Mouse (Mus musculus) spleen, adult 18-20 months (tissue): ENCODE measurements at regions not wholly inside any gene's neighbourhood (a gene's known extent, or its start where the extent isn't known, plus 50 kb on each side); places are given as distances from the start of the nearest gene placed in this dataset.
"Not testable (repeated sequence)": the region's sequence is repeated elsewhere in the genome, so short reads cannot be mapped to it uniquely, and the experiment has no call there.

Experiments
- DNase-seq, 2 experiments: peaks; one replicate each; pipeline ENCODE4 v3.0.0; 2022; ENCODE audit warnings: mixed read lengths in 2 of 2

DNA sequence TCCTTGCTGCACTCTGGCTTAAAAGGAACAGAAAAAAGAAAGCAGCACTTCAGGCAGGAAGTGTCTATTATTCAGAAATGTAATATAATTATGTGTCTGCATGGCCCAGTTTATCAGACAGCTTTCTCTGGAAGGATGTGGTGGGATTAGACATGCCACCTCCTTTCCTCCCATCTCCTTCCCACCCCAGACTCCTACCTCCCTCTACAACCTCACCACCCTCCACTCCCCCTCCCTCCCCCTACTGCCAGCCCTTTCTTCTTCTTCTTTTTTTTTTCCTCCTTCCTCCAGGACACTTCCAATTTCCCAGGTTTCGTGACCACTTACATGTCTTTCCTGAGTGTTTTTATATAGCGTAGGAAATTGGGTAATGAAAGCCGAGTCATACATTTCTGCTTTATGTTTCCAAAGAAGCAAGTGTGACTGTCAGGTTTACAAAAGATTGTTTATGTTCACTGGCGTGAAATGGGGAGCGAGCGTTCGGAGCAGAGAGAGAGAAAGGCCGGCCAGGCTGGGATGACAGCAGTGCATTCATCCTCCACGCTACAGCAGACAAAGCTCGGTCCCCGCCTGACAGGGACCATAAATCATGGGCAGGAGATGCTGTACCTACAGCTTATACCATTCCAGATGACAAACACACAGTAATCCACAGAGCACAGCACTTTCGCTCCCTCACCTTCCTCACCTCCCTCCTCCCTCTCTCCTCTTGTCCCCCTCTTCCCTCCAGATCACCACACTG lies 354.6 kb upstream of the Zfp703 start:
- no peak for DNase-seq

DNA sequence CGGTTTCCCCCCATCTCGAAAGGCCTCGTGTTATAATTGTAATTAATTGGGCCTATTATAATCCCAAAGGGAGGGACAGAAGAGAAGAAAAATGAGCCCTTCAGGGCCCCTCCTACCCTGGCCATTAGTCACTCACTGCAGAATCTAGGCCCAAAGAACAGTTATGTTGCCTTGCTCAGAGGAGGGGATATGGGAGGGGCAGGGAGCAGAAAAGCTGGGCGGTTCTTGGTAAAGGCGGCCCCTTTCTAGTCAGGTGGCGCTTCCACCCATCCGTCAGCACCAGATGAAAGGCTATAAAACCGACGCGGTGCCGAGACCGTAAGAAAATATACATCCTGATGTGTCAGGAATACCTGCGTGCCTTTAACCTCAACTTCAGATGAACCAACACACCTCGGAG lies 350.9 kb upstream of the Zfp703 start:
- DNase-seq, result no peak

DNA sequence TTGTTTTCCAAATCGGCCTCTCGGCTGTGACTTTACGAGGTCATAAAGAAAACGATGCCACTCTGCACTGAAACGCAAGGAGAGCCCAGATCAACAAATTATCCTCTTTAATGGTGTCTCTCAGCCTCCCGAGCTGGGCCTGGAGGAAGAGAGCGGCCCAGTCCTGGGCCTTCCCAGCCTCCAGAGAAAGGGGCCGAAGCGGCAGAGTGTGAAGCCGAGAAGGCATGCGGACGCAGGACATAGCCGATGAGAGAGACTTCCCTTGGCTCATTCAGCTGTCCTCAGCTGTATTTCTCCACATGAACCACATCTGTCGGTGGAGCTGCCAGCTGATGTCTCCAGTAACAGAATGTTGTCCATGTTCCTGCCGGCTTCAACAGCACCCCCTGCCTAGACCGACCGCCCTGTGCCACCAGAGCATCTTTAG lies 350.5 kb upstream of the Zfp703 start:
- DNase-seq, result no peak

- DNase-seq, result no peak
Measured at GRCm38 (mm10) chr8:26627191-26627891, 349.8 kb upstream of the Zfp703 start.

GRCm38 (mm10) chr8:26630544-26630943 lies 346.6 kb upstream of the Zfp703 start:
- no peak for DNase-seq

- no peak for DNase-seq
Measured at GRCm38 (mm10) chr8:26635701-26636100, 341.4 kb upstream of the Zfp703 start.

DNA sequence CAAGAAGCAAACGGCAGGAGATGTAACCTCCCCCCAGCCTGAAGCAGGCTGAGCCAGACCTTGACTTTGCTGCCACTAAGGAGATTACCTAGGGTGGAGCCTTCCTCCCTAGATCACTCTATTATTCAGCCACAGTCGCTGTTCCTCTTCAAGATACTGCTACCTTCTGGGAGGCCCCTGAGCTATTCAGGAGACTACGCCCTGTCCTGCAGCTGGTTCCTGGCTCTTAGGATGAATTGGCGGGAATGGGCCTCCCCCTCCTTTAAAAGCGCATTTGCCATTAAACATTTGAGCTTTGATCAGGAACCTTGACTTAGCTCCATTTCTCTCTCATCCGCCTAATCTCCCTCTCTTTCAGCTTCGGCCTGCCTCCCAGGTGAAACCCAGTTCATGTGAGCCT lies 331.8 kb upstream of the Zfp703 start:
- not testable (repeated sequence) for DNase-seq

DNA sequence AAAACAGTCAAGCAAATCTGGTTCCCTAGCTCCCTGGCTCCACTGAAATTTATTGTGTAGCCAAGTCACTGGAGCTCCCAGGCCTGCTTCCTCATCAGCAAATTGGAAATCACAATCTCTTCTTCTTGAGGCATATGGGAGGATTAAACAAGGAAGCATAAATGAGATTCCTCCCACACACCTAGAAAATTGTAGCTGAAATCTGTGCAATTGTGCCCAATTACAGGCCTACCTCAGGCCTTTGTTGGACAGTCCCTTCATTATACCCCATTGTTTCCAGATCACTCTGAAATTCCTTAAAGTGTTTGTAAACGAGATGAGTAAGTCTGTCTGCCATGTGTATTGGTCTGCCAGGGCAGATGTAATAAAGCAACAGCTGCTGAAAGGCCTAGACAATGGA lies 326.8 kb upstream of the Zfp703 start:
- DNase-seq, result no peak

- no peak for DNase-seq
Measured at GRCm38 (mm10) chr8:26655897-26656296, 321.2 kb upstream of the Zfp703 start.

DNA sequence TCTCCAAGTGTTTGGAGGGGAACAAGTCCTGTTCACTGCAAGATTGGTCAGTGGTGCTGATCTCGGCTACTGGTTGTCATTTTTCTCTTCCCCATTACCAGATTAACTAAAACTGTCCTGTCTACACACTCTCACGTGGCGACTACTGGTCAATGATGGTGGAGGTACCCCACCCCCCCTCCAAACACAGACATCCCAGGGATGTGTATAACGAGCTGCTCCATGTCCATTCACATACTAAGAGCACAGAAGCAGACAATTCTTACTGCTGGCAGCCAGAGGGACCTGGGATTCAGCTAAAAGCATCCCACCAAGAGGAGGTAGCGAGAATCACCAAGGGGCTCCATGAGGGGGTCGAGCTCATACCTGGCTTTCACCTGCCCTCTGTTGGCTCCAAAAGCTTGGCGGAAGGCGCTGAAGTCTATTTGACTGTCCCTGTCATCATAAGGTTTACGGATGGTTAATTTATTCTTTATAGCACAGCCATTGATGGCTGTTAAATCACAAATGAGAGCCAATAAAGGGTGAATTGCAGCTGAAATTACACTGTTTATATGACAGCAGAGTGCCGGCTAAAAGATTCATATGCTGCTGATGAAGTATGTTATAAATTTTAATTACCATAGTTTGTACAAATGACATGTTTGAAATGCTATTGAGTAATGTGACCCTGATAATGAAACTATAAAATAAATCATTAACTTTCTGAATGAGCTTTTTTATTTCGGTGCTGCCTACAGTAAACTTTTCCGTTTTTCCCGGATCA lies 320.6 kb upstream of the Zfp703 start:
- DNase-seq, result no peak

GRCm38 (mm10) chr8:26659381-26659780 lies 317.7 kb upstream of the Zfp703 start:
- DNase-seq, result peak in 1 of 2 experiments; percentile 16

DNA sequence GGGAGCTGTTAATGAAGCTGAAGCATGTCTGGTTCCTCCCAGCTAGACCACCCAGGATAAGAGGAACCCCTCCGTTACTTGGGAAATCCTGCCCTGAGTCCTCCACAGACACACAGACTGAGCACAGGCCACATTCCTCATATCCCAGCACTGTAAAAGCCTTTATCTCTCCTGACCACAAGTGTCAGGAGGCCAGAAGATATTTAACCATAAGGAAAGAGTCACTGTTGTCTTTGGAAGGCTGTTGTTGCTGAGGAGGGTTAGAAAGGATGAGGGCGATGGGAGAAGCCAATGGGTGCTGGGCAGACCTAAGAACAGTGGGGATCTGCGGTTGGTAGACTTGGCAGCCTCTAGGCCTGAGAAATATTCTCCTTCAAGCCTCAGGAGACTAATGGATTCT lies 307.6 kb upstream of the Zfp703 start:
- DNase-seq, result no peak

GRCm38 (mm10) chr8:26672486-26673395 lies 304.4 kb upstream of the Zfp703 start:
- no peak for DNase-seq

DNA sequence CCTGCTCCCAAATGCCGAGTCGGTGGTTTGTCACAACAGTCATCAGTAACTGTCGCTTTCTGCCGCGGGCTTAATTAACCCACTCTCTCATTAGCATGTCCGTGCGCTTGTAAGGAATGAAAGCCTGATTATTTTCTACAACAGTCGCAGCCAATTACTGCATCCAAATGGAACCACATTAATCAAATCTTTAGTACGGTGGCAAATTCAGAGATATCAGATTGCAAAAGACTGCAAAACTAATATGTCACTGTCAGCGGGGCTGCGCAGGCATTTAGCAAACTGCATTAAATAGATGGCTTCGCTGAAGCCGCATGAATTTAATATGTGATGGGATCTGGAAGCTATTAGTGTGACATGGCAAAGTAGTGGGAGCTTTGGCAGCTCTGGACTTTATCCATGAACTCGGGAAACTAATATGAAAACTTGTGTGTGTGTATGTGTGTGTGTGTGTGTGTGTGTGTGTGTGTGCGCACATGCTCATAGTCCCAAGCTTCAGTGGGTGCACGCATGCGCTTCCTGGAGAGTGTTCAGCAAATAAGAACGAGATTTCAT lies 299.5 kb upstream of the Zfp703 start:
- DNase-seq, result no peak

GRCm38 (mm10) chr8:26680891-26681381 lies 296.2 kb upstream of the Zfp703 start:
- DNase-seq, result no peak

DNA sequence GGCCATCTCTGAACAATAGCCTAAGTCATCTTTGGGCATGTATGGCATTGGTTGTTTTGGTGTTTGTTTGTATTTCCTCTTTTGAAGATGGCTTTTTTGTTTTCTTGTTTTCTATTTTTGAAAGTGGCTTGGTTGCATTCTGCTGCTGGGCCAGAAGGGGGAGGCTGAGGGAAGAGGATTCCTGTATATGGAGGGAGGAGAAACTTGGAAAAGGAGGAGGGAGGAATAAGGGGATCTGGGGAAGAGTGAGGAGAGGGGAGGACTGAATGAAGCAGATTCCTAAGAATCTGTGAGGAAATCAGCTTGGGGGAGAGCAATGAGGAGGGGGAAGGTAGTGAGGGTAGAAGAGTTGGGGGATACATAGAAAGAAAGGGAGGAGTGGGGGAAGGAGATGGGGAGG lies 290.0 kb upstream of the Zfp703 start:
- no peak for DNase-seq

GRCm38 (mm10) chr8:26688035-26688434 lies 289.1 kb upstream of the Zfp703 start:
- DNase-seq, result no peak

- DNase-seq, result no peak
Measured at GRCm38 (mm10) chr8:26688745-26689478, 288.2 kb upstream of the Zfp703 start.

- DNase-seq, result no peak
Measured at GRCm38 (mm10) chr8:26689479-26690177, 287.5 kb upstream of the Zfp703 start.

GRCm38 (mm10) chr8:26690178-26690735 lies 286.9 kb upstream of the Zfp703 start:
- no peak for DNase-seq
